Mouse (Mus musculus) layer of hippocampus, adult 18-20 months (tissue): ENCODE data around the gene Tmem87b. TPM values are rescaled to one million over a fixed set of nuclear protein-coding genes. Genes with fewer than 3 reads are reported as not detected.

Source experiments
- DNase-seq, 2 experiments: peaks; one replicate each; pipeline ENCODE4 v3.0.0; 2022; ENCODE audit warnings: low spot score in 2 of 2
- long read RNA-seq: library from polyadenylated mRNA; stranded (forward); transcript quantifications from one replicate; pipeline ENCODE4 v2.0.0, GENCODE M21; 2021
- total RNA-seq, 2 experiments: library from RNA; stranded (reverse); gene quantifications; 2 replicates each; pipeline ENCODE4 v1.2.3; 2021

The Tmem87b gene
- 10 to 100 TPM; 31.8 to 37.8 TPM for total RNA-seq
- long read RNA-seq, full-length matches to known transcripts, result 2 of 70 reads
- long read RNA-seq, partial matches to known transcripts, result 0 of 70 reads
- long read RNA-seq, other reads (novel, unspliced or antisense), result 68 of 70 reads

- DNase-seq, result peak; percentile 96 to 97
Measured at GRCm38 (mm10) chr2:128817786-128818681, at the start of gene Tmem87b. Tmem87b (plus strand) TSS chr2:128818118.

GRCm38 (mm10) chr2:128768545-128769247 is 49.2 kb upstream of the Tmem87b start:
- DNase-seq, result no peak

GRCm38 (mm10) chr2:128770557-128770956 is 47.4 kb upstream of the Tmem87b start:
- no peak for DNase-seq

- no peak for DNase-seq
Measured at GRCm38 (mm10) chr2:128771048-128771447, 46.9 kb upstream of the Tmem87b start.

- no peak for DNase-seq
Measured at GRCm38 (mm10) chr2:128771750-128772338, 46.1 kb upstream of the Tmem87b start.

GRCm38 (mm10) chr2:128782231-128782630 is 35.7 kb upstream of the Tmem87b start:
- DNase-seq, result no peak

GRCm38 (mm10) chr2:128783660-128784345 is 34.1 kb upstream of the Tmem87b start:
- no peak for DNase-seq

GRCm38 (mm10) chr2:128784814-128785213 is 33.1 kb upstream of the Tmem87b start:
- DNase-seq, result no peak

GRCm38 (mm10) chr2:128786341-128786740 is 31.6 kb upstream of the Tmem87b start:
- DNase-seq, result no peak

GRCm38 (mm10) chr2:128786795-128787194 is 31.1 kb upstream of the Tmem87b start:
- no peak for DNase-seq

GRCm38 (mm10) chr2:128787805-128788204 is 30.1 kb upstream of the Tmem87b start:
- DNase-seq, result no peak

GRCm38 (mm10) chr2:128790875-128791614 is 26.9 kb upstream of the Tmem87b start:
- no peak for DNase-seq

GRCm38 (mm10) chr2:128793958-128794357 is 24.0 kb upstream of the Tmem87b start:
- DNase-seq, result no peak

- no peak for DNase-seq
Measured at GRCm38 (mm10) chr2:128796463-128796862, 21.5 kb upstream of the Tmem87b start.

- DNase-seq, result no peak
Measured at GRCm38 (mm10) chr2:128803441-128803840, 14.5 kb upstream of the Tmem87b start.

GRCm38 (mm10) chr2:128805341-128805740 is 12.6 kb upstream of the Tmem87b start:
- no peak for DNase-seq

GRCm38 (mm10) chr2:128806561-128806960 is 11.4 kb upstream of the Tmem87b start:
- DNase-seq, result no peak

GRCm38 (mm10) chr2:128812761-128813160 is 5.2 kb upstream of the Tmem87b start:
- DNase-seq, result no peak

- DNase-seq, result no peak
Measured at GRCm38 (mm10) chr2:128816311-128816710, 1.6 kb upstream of the Tmem87b start.

- DNase-seq, result no peak
Measured at GRCm38 (mm10) chr2:128816916-128817315, 1.0 kb upstream of the Tmem87b start.
